Mouse (Mus musculus): ENCODE measurements at regions not wholly inside any gene's neighbourhood (a gene's known extent, or its start where the extent isn't known, plus 50 kb on each side); places are given as distances from the start of the nearest gene placed in this dataset.
"Not testable (repeated sequence)": the region's sequence is repeated elsewhere in the genome, so short reads cannot be mapped to it uniquely, and the experiment has no call there.

- DNase-seq = not testable (repeated sequence)
Measured at GRCm38 (mm10) chr12:14242720-14243119, 90.9 kb upstream of the Fam84a start.

GRCm38 (mm10) chr12:14237699-14238098 is 85.8 kb upstream of the Fam84a start:
- no peak for DNase-seq

- no peak for DNase-seq
Measured at GRCm38 (mm10) chr12:14235351-14235750, 83.5 kb upstream of the Fam84a start.

- DNase-seq = no peak
Measured at GRCm38 (mm10) chr12:14212618-14213017, 60.8 kb upstream of the Fam84a start.

GRCm38 (mm10) chr12:14209881-14210280 is 58.0 kb upstream of the Fam84a start:
- DNase-seq = no peak

GRCm38 (mm10) chr12:14207288-14207687 is 55.4 kb upstream of the Fam84a start:
- DNase-seq = no peak

- no peak for DNase-seq
Measured at GRCm38 (mm10) chr12:14204491-14204890, 52.6 kb upstream of the Fam84a start.

Data from adrenal gland, postnatal 25 days (tissue).